Mouse (Mus musculus): Measurements from ENCODE around the gene Zfp462. TPM values are rescaled to one million over a fixed set of nuclear protein-coding genes. Genes with fewer than 3 reads are reported as not detected.

The Zfp462 gene
- polyA plus RNA-seq, 1 experiment from 2014 or later: 5.7 TPM

GRCm38 (mm10) chr4:55041106-55041730 lies 96.4 kb downstream of the Zfp462 start:
- no peaks in the 10 kb centered on the region for H3K27me3 ChIP-seq (ENCODE audit: insufficient read depth, poor library complexity, severe bottlenecking)
- no peak overlapping the region for H3K4me3 ChIP-seq
- peaks cover 29% of the 10 kb centered on the region for H3K36me3 ChIP-seq
- H3K9me3 ChIP-seq: no peaks in the 10 kb centered on the region
- WGBS: 88% methylated on average over 6 of the region's 6 CpGs
- H3K27ac ChIP-seq: no peak overlapping the region
- no peaks in the 10 kb centered on the region for H3K4me1 ChIP-seq
- no peak for DNase-seq (ENCODE audit: low spot score)

GRCm38 (mm10) chr4:55042573-55042972 lies 97.7 kb downstream of the Zfp462 start:
- WGBS: 66% methylated on average over 4 of the region's 4 CpGs
- Histone ChIP-seq H3K27ac (peak overlapping the region; percentile 22; the same call in 1 of the 2 replicates), H3K27me3 (ENCODE audit: insufficient read depth, poor library complexity, severe bottlenecking) (no peaks in the 10 kb centered on the region), H3K4me1 (no peaks in the 10 kb centered on the region), H3K9me3 (no peaks in the 10 kb centered on the region), H3K4me3 (no peak overlapping the region), H3K36me3 (peaks cover 30% of the 10 kb centered on the region)
- DNase-seq (ENCODE audit: low spot score): no peak

DNA sequence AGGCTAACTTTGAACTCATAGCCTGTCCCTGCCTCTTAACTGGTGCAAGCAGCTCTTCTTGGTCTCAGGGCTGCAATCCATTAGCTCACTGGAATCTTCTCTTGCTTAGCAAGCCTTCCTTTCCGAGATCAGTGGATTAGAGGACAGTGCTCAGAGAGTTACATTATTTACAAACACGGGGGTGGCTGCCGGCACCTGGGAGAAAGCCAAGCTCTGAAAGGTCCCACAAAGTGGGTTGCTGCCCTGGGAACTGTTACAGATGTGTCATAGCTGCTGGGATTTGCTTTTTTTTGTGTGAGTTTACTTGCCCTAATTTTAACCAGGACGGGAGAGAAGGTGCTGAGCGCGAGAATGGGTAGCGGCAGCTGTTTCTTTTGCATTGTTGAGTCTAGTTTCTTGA lies 102.4 kb downstream of the Zfp462 start:
- Histone ChIP-seq H3K27ac (no peak overlapping the region), H3K27me3 (ENCODE audit: insufficient read depth, poor library complexity, severe bottlenecking) (no peaks in the 10 kb centered on the region), H3K9me3 (no peaks in the 10 kb centered on the region), H3K36me3 (peaks cover 44% of the 10 kb centered on the region), H3K4me3 (no peak overlapping the region), H3K4me1 (no peaks in the 10 kb centered on the region)
- WGBS: 86% methylated on average over 7 of the region's 7 CpGs
- DNase-seq (ENCODE audit: low spot score): no peak

- Histone ChIP-seq H3K27ac (no peak overlapping the region), H3K36me3 (peaks cover 62% of the 10 kb centered on the region), H3K9me3 (no peaks in the 10 kb centered on the region), H3K4me1 (no peaks in the 10 kb centered on the region), H3K4me3 (no peak overlapping the region), H3K27me3 (ENCODE audit: insufficient read depth, poor library complexity, severe bottlenecking) (no peaks in the 10 kb centered on the region)
- 71% methylated on average over 16 of the region's 16 CpGs for WGBS
- no peak for DNase-seq (ENCODE audit: low spot score)
Observed at GRCm38 (mm10) chr4:55049938-55050610, 105.2 kb downstream of the Zfp462 start.

- H3K27me3 ChIP-seq (ENCODE audit: insufficient read depth, poor library complexity, severe bottlenecking): no peaks in the 10 kb centered on the region
- no peak for DNase-seq (ENCODE audit: low spot score)
- H3K27ac ChIP-seq: no peak overlapping the region
Observed at GRCm38 (mm10) chr4:55051345-55051744, 106.5 kb downstream of the Zfp462 start.

DNA sequence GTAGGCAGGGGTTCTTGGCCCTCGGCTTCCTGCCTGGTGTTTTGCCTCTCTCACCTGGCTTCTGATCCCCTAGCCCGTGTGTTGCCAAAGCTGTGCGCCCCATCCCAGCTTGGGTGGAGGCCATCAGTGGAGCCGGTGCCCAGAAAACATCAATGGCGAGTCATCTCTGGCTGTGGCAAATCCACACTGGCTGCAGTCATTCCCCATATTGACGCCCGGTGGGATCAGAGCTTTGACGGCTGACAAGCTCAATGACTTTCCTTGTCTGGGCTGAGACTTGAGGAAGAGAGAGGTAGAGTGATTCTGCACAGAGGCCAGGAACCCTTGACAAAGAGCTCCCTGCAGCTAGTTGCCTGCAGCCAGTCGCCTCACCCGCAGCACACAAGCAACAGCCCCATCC lies 107.8 kb downstream of the Zfp462 start:
- H3K36me3 ChIP-seq: peaks cover 70% of the 10 kb centered on the region
- DNase-seq (ENCODE audit: low spot score): no peak
- 81% methylated on average over 10 of the region's 10 CpGs for WGBS

More at GRCm38 (mm10) chr4:55051345-55051744, 106.5 kb downstream of the Zfp462 start:
- Histone ChIP-seq H3K36me3 (peaks cover 67% of the 10 kb centered on the region), H3K9me3 (no peaks in the 10 kb centered on the region), H3K4me1 (no peaks in the 10 kb centered on the region), H3K4me3 (no peak overlapping the region)
- WGBS: 78% methylated on average over 4 of the region's 4 CpGs

DNA sequence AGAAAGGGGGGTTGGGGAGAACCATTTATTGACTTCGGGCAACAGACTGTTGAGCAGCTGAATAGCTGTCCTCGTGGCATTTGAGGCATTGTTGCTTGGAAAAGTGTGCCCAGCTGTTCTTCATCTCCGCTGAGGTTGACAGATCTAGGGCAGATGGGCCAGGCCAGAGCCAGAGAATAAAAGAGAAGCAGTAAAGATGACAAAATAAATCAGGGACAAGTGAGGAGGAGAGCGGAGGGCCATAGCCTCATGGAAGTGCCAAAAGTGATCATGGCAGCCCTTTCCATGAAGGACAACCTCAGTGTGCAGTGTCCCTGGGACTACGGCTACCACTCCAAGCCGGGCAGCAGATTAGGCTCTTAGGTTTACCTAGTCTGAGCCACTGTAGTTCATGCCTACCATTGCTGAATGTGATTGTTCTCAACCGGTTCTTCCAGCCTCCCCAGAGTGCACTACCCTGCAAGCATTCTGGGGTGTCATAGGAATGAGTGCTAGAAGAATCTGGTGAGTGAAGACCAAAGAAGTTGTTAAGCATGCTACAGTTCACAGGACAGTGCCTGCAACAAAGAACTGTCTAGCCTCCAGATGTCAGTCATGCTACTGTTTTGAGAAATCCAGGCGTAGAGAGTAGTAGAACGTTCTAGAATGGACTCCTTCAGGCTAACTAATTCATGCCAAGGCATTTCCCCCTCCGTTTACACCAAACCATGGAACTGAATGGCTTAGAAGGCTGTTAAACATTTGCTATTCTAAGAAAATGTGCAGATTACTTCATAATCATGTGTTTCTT lies 113.0 kb downstream of the Zfp462 start:
- Histone ChIP-seq H3K27me3 (ENCODE audit: insufficient read depth, poor library complexity, severe bottlenecking) (no peaks in the 10 kb centered on the region), H3K36me3 (peaks cover 75% of the 10 kb centered on the region), H3K9me3 (no peaks in the 10 kb centered on the region), H3K4me3 (no peak overlapping the region), H3K4me1 (no peaks in the 10 kb centered on the region), H3K27ac (no peak overlapping the region)
- no peak for DNase-seq (ENCODE audit: low spot score)
- WGBS: 89% methylated on average over 10 of the region's 10 CpGs

More for the DNA sequence above, 107.8 kb downstream of the Zfp462 start:
- no peaks in the 10 kb centered on the region for H3K9me3 ChIP-seq
- no peaks in the 10 kb centered on the region for H3K4me1 ChIP-seq
- H3K27ac ChIP-seq: no peak overlapping the region
- H3K4me3 ChIP-seq: no peak overlapping the region
- H3K27me3 ChIP-seq (ENCODE audit: insufficient read depth, poor library complexity, severe bottlenecking): no peaks in the 10 kb centered on the region

GRCm38 (mm10) chr4:55058901-55059300 lies 114.1 kb downstream of the Zfp462 start:
- no peak for DNase-seq (ENCODE audit: low spot score)
- Histone ChIP-seq H3K27me3 (ENCODE audit: insufficient read depth, poor library complexity, severe bottlenecking) (no peaks in the 10 kb centered on the region), H3K27ac (no peak overlapping the region), H3K36me3 (peaks cover 75% of the 10 kb centered on the region), H3K4me1 (no peaks in the 10 kb centered on the region), H3K4me3 (no peak overlapping the region), H3K9me3 (no peaks in the 10 kb centered on the region)
- 85% methylated on average over 5 of the region's 5 CpGs for WGBS

GRCm38 (mm10) chr4:55066341-55067170 lies 121.7 kb downstream of the Zfp462 start:
- H3K4me1 ChIP-seq: no peaks in the 10 kb centered on the region
- no peak for DNase-seq (ENCODE audit: low spot score)
- H3K27me3 ChIP-seq (ENCODE audit: insufficient read depth, poor library complexity, severe bottlenecking): no peaks in the 10 kb centered on the region
- 67% methylated on average over 17 of the region's 17 CpGs for WGBS
- H3K27ac ChIP-seq: no peak overlapping the region
- H3K9me3 ChIP-seq: no peaks in the 10 kb centered on the region
- no peak overlapping the region for H3K4me3 ChIP-seq
- peaks cover 62% of the 10 kb centered on the region for H3K36me3 ChIP-seq

GRCm38 (mm10) chr4:55071535-55071934 lies 126.7 kb downstream of the Zfp462 start:
- H3K27me3 ChIP-seq (ENCODE audit: insufficient read depth, poor library complexity, severe bottlenecking): no peaks in the 10 kb centered on the region
- H3K4me1 ChIP-seq: peaks cover under 1% of the 10 kb centered on the region; the same call in 1 of the 2 replicates
- no peak overlapping the region for H3K27ac ChIP-seq
- H3K36me3 ChIP-seq: peaks cover 76% of the 10 kb centered on the region
- no peak for DNase-seq (ENCODE audit: low spot score)
- WGBS: 84% methylated on average over 5 of the region's 5 CpGs
- no peak overlapping the region for H3K4me3 ChIP-seq
- H3K9me3 ChIP-seq: no peaks in the 10 kb centered on the region

- Histone ChIP-seq H3K4me1 (peaks cover 7% of the 10 kb centered on the region; the same call in 1 of the 2 replicates), H3K9me3 (no peaks in the 10 kb centered on the region), H3K27me3 (ENCODE audit: insufficient read depth, poor library complexity, severe bottlenecking) (no peaks in the 10 kb centered on the region), H3K36me3 (peaks cover 83% of the 10 kb centered on the region), H3K27ac (no peak overlapping the region), H3K4me3 (no peak overlapping the region)
- no peak for DNase-seq (ENCODE audit: low spot score)
- WGBS: 70% methylated on average over 11 of the region's 11 CpGs
Observed at GRCm38 (mm10) chr4:55077133-55077889, 132.5 kb downstream of the Zfp462 start.
